Mouse (Mus musculus) intestine, embryonic 14.5 days (tissue): ENCODE results near the gene Sh3bgrl3. TPM values are rescaled to one million over a fixed set of nuclear protein-coding genes. Genes with fewer than 3 reads are reported as not detected.

Experiments
- ATAC-seq: fragments of 200-750 bp; cut with Nextera tagmentation; replicated peaks from 2 replicates; pipeline ENCODE4 v1.8.0; 2017; ENCODE audit warnings: low read depth, moderate number of reproducible peaks, moderate TSS enrichment, moderate library complexity; ENCODE audit not compliant: low FRiP score, low TSS enrichment
- DNase-seq: peaks from one replicate; pipeline ENCODE4 v3.0.0-alpha.2; 2018; ENCODE audit warnings: low spot score
- H3K27ac ChIP-seq: fragments of 300-500 bp; sonication (generic); 2 replicates; pipeline ENCODE4 v1.5.1; 2014; ENCODE audit warnings: low read depth, mild to moderate bottlenecking, control low read depth
- H3K27me3 ChIP-seq: fragments of 300-500 bp; sonication (generic); replicated peaks from 2 replicates; pipeline ENCODE4 v1.6.1; 2014; ENCODE audit warnings: low read length, control low read depth; ENCODE audit not compliant: control insufficient read depth, insufficient read depth
- H3K36me3 ChIP-seq: fragments of 300-500 bp; sonication (generic); 2 replicates; pipeline ENCODE4 v1.6.1; 2014; ENCODE audit warnings: low read length, control low read depth; ENCODE audit not compliant: control insufficient read depth, insufficient read depth
- H3K4me1 ChIP-seq: fragments of 300-500 bp; sonication (generic); replicated peaks from 2 replicates; pipeline ENCODE4 v1.6.1; 2014; ENCODE audit warnings: low read length, control low read depth, mixed read lengths; ENCODE audit not compliant: control insufficient read depth, insufficient read depth
- H3K4me2 ChIP-seq: fragments of 300-500 bp; sonication (generic); 2 replicates; pipeline ENCODE4 v1.6.1; 2014; ENCODE audit warnings: low read length
- H3K4me3 ChIP-seq: fragments of 300-500 bp; sonication (generic); 2 replicates; pipeline ENCODE4 v1.5.1; 2014; ENCODE audit warnings: low read depth, low read length, control low read depth, mixed read lengths
- H3K9ac ChIP-seq: fragments of 300-500 bp; sonication (generic); 2 replicates; pipeline ENCODE4 v1.6.1; 2014; ENCODE audit warnings: mild to moderate bottlenecking, low read length
- H3K9me3 ChIP-seq: fragments of 300-500 bp; sonication (generic); 2 replicates; pipeline ENCODE4 v1.6.1; 2016; ENCODE audit warnings: low read length, control low read depth; ENCODE audit not compliant: control insufficient read depth
- WGBS: fragments of 180-500 bp; shearing (Covaris S2); extraction: QIAGEN DNeasy Blood & Tissue Kit; methylation state at CpG from one replicate; pipeline ENCODE4 v1.1.7; 2014; 5-methylcytosine and 5-hydroxymethylcytosine counted together
- polyA plus RNA-seq: library from polyadenylated mRNA; unstranded; fragments of >200 nt; fragmentation: Nextera tagmentation; extraction: Ambion mirVana; gene quantifications from 2 replicates; pipeline ENCODE4 v1.2.1, GENCODE M21; 2014

Gene Sh3bgrl3
- polyA plus RNA-seq, 1 experiment from 2014 or later: 393 TPM

DNA sequence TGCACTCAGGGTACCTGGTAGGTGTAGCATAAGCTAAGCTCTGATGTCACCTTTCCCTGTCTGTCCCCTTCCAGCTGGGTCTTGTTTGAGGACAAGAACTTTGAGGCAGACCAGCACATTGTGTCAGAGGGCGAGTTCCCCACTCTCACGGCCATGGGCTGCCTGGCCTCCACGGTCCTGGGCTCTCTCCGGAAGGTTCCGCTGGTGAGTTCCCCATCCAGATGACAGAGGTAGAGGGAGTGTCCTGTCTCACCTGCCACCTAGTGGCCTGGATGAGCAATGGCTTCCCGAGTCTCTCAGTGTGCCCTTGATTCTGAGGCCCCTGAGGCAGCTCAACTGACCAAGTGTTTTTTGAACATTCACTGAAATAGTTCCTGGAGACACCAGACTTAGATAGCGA lies 41.2 kb downstream of the Sh3bgrl3 start:
- H3K27me3 ChIP-seq: no peaks in the 10 kb centered on the region
- 33% methylated on average over 7 of the region's 7 CpGs for WGBS
- ATAC-seq (peak; percentile 59), DNase-seq (no peak)
- H3K4me1 ChIP-seq: no peaks in the 10 kb centered on the region
- H3K9ac ChIP-seq: no peak overlapping the region
- H3K4me2 ChIP-seq: no peak overlapping the region
- no peaks in the 10 kb centered on the region for H3K9me3 ChIP-seq
- no peak overlapping the region for H3K27ac ChIP-seq
- no peak overlapping the region for H3K4me3 ChIP-seq
- H3K36me3 ChIP-seq: no peaks in the 10 kb centered on the region

DNA sequence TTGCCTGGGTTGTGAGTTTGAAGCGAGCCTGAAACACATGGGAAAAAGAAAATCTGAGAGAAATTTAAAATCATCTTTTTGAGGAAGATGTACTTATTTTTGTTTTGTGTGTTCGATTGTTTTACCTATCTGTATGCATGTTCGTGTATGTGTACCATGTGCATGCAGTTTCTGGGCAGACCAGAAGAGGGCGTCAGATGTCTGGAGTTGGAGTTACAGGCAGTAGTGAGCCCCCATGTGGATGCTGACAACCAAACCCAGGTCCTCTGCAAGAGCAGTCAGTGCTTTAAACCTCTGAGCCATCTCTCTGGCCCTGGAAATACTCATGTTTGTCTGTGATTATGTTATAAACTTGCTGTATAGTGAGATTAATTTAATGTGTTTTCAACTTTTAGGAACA lies 43.6 kb downstream of the Sh3bgrl3 start:
- Histone ChIP-seq H3K9me3 (no peaks in the 10 kb centered on the region), H3K36me3 (no peaks in the 10 kb centered on the region), H3K4me1 (peaks cover 5% of the 10 kb centered on the region; the same call in 1 of the 2 replicates), H3K4me3 (no peak overlapping the region), H3K27me3 (no peaks in the 10 kb centered on the region), H3K4me2 (no peak overlapping the region), H3K27ac (no peak overlapping the region), H3K9ac (no peak overlapping the region)
- ATAC-seq (no peak), DNase-seq (no peak)
- 85% methylated on average over 4 of the region's 4 CpGs for WGBS

DNA sequence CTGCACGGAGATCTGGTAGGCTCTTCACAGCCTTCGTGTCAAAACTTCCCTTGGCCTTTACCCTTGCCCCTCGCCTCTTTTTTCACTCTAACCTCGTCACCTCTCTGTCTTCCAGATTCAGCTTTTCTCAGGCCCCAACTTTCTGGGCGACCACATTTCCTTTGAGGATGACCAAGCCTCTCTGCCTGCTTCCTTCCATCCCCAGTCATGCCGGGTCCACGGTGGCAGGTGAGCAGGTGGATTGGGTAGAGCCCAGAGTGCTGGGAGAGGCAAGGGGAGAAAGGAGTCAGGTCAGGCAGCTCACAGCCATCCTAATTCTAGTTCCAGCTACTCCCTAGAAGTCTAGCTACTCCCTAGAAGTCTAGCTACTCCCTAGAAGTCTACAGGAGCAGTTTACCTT lies 46.1 kb downstream of the Sh3bgrl3 start:
- H3K4me2 ChIP-seq: peak overlapping the region; percentile 80
- no peak overlapping the region for H3K27ac ChIP-seq
- H3K36me3 ChIP-seq: no peaks in the 10 kb centered on the region
- no peak for DNase-seq
- no peak overlapping the region for H3K9ac ChIP-seq
- H3K4me3 ChIP-seq: peak overlapping the region; percentile 44
- ATAC-seq: no peak
- 6% methylated on average over 7 of the region's 7 CpGs for WGBS
- peaks cover 5% of the 10 kb centered on the region; the same call in 1 of the 2 replicates for H3K4me1 ChIP-seq
- no peaks in the 10 kb centered on the region for H3K27me3 ChIP-seq
- no peaks in the 10 kb centered on the region for H3K9me3 ChIP-seq

DNA sequence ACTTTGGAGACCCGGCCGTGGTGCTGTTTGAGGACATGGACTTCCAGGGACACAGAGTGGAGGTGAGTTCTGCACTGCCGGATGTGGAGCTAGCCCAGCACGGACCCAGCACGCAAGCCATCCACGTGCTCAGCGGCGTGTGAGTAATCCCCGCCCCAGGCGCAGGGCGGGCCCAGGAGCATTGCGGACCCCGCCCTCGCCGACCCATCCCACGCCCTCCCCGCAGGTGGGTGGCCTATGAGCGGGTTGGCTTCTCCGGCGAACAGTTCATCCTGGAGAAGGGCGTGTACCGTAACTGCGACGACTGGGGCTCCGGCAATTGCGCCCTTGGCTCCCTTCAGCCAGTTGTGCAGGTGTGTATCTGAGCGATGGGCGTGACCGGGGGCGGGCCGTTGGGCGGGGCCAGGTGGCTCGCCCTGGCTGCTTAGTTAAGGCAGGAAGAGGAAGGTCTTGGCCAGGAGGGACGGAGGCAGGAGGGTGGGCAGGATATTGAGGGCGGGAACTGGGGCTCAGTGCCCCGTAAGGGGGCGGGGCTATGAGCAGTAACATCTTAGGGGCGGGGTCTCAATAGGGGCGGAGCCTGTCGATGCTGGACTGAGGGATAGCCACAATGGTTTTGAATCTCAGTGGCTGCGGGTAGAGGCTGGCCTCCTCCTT lies 46.7 kb downstream of the Sh3bgrl3 start:
- no peaks in the 10 kb centered on the region for H3K9me3 ChIP-seq
- no peak overlapping the region for H3K27ac ChIP-seq
- ATAC-seq: peak; percentile 96
- peaks cover 5% of the 10 kb centered on the region; the same call in 1 of the 2 replicates for H3K4me1 ChIP-seq
- no peaks in the 10 kb centered on the region for H3K36me3 ChIP-seq
- DNase-seq: peak; percentile 91
- H3K27me3 ChIP-seq: no peaks in the 10 kb centered on the region
- peak overlapping the region; percentile 44 for H3K4me3 ChIP-seq
- H3K9ac ChIP-seq: no peak overlapping the region
- H3K4me2 ChIP-seq: peak overlapping the region; percentile 80
- under 1% methylated on average over 36 of the region's 41 CpGs for WGBS

DNA sequence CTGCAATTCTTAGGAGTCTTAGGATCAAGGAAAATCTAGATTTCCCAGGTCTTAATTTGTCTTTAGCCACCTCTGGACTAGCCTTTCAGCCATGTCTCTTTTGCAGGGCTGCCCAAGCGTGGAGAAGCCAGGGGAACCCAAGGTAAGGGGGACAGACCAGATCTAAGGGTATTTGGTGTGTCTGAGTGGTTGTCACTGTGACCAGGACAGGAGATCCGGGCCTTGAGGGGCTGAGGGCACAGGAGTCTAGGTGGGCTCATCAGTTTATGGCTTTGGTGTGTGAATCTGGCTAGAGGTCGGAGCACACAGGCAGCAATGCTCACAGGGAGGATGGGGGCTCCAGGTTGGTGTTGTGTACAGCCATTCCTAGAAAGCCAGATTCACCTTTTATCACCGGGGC lies 47.9 kb downstream of the Sh3bgrl3 start:
- ATAC-seq (no peak), DNase-seq (no peak)
- Histone ChIP-seq H3K27me3 (no peaks in the 10 kb centered on the region), H3K27ac (no peak overlapping the region), H3K4me2 (no peak overlapping the region), H3K36me3 (no peaks in the 10 kb centered on the region), H3K4me1 (peaks cover 5% of the 10 kb centered on the region; the same call in 1 of the 2 replicates), H3K9me3 (no peaks in the 10 kb centered on the region), H3K4me3 (no peak overlapping the region), H3K9ac (no peak overlapping the region)
- 82% methylated on average over 4 of the region's 4 CpGs for WGBS

DNA sequence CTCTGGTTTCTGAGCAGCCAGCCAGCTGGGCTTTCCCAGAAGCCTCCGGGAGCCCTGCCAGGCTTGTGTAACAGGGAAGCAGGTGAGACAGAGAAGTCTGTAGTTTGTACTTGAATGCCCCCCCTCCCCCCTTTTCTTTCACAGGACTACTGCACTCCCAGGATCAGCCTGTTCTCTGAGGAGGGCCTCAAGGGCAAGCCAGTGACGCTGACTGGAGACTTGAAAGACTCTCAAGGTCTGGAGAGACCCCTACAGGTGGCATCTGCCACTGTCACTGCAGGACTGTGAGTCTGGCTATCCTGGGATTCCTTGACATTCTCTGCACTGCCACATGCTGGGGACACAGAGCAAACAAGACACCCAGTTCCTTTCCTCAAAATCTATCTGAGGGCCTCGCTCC lies 49.9 kb downstream of the Sh3bgrl3 start:
- Histone ChIP-seq H3K4me3 (no peak overlapping the region), H3K36me3 (no peaks in the 10 kb centered on the region), H3K9ac (no peak overlapping the region), H3K4me1 (peaks cover 5% of the 10 kb centered on the region; the same call in 1 of the 2 replicates), H3K27me3 (no peaks in the 10 kb centered on the region), H3K9me3 (no peaks in the 10 kb centered on the region), H3K4me2 (no peak overlapping the region), H3K27ac (no peak overlapping the region)
- ATAC-seq (no peak), DNase-seq (no peak)
- 10% methylated on average over 3 of the region's 3 CpGs for WGBS

Other genes with a start within 250 kb of the Sh3bgrl3 start
- gene Rps6ka1, start 241.0 kb downstream of the Sh3bgrl3 start, polyA plus RNA-seq: 116 and 120 TPM in 2 replicates
- gene Hmgn2, start 160.1 kb downstream of the Sh3bgrl3 start, polyA plus RNA-seq: 2,568 and 2,768 TPM in 2 replicates
- 43.5 and 46.6 TPM in 2 replicates for gene Dhdds, start 127.9 kb downstream of the Sh3bgrl3 start, polyA plus RNA-seq
- gene Lin28a, start 109.9 kb downstream of the Sh3bgrl3 start, polyA plus RNA-seq: 0.05 and 0.08 TPM in 2 replicates
- gene Zfp683, start 75.0 kb downstream of the Sh3bgrl3 start, polyA plus RNA-seq: not detected in 2 replicates
- 8.9 and 11.4 TPM in 2 replicates for gene Crybg2, start 68.0 kb downstream of the Sh3bgrl3 start, polyA plus RNA-seq
- gene Cd52, start 33.7 kb downstream of the Sh3bgrl3 start, polyA plus RNA-seq: 23.5 and 24.3 TPM in 2 replicates
- 5.7 and 8.1 TPM in 2 replicates for gene Ubxn11, start 26.2 kb downstream of the Sh3bgrl3 start, polyA plus RNA-seq
- gene Cep85, start 58.3 kb upstream of the Sh3bgrl3 start, polyA plus RNA-seq: 46.8 and 60.1 TPM in 2 replicates
- gene Gm7534, start 74.2 kb upstream of the Sh3bgrl3 start, polyA plus RNA-seq: not detected in 2 replicates
- 0.19 TPM in 1 of 2 replicates, not detected in the other for gene Catsper4, start 98.6 kb upstream of the Sh3bgrl3 start, polyA plus RNA-seq
- gene Cnksr1, start 109.6 kb upstream of the Sh3bgrl3 start, polyA plus RNA-seq: 6.1 and 7.5 TPM in 2 replicates
- 0.24 and 0.41 TPM in 2 replicates for gene E130218I03Rik, start 114.9 kb upstream of the Sh3bgrl3 start, polyA plus RNA-seq
- 17.5 and 20.7 TPM in 2 replicates for gene Zfp593, start 116.8 kb upstream of the Sh3bgrl3 start, polyA plus RNA-seq
- not detected in 2 replicates for gene Gm30191, start 118.1 kb upstream of the Sh3bgrl3 start, polyA plus RNA-seq
- 3.8 and 4.5 TPM in 2 replicates for gene Grrp1, start 125.3 kb upstream of the Sh3bgrl3 start, polyA plus RNA-seq
- gene Pdik1l, start 159.1 kb upstream of the Sh3bgrl3 start, polyA plus RNA-seq: 18.4 and 20.5 TPM in 2 replicates
- 0.09 TPM in 1 of 2 replicates, not detected in the other for gene Trim63, start 186.3 kb upstream of the Sh3bgrl3 start, polyA plus RNA-seq
- gene Slc30a2, start 214.4 kb upstream of the Sh3bgrl3 start, polyA plus RNA-seq: 0.19 and 0.26 TPM in 2 replicates